Mouse (Mus musculus) heart, embryonic 14.5 days (tissue): ENCODE data around the gene Zfp36l1. TPM values are rescaled to one million over a fixed set of nuclear protein-coding genes. Genes with fewer than 3 reads are reported as not detected.

Experiments
- ATAC-seq: fragments of 200-750 bp; cut with Nextera tagmentation; 2 replicates; pipeline ENCODE4 v1.8.0; 2017; ENCODE audit warnings: low read depth, moderate TSS enrichment; ENCODE audit not compliant: insufficient number of reproducible peaks, insufficient read depth, low FRiP score
- H3K27ac ChIP-seq, 2 experiments: fragments of 200-500 bp in 1 of 2; fragments of 300-500 bp in 1 of 2; sonication (generic) in 1 of 2; replicated peaks in 1 of 2; 2 replicates each; pipeline ENCODE4 v1.5.1; 2012 to 2014; ENCODE audit warnings: low read depth in 2 of 2, low read length in 2 of 2, control low read depth in 1 of 2, mild to moderate bottlenecking in 1 of 2, mixed read lengths in 1 of 2; ENCODE audit not compliant: control insufficient read depth in 1 of 2, insufficient read depth in 1 of 2
- H3K27me3 ChIP-seq: fragments of 300-500 bp; sonication (generic); 2 replicates; pipeline ENCODE4 v1.6.1; 2014; ENCODE audit warnings: mild to moderate bottlenecking, low read length, control low read depth; ENCODE audit not compliant: control insufficient read depth, insufficient read depth
- H3K36me3 ChIP-seq: fragments of 300-500 bp; sonication (generic); 2 replicates; pipeline ENCODE4 v1.6.1; 2014; ENCODE audit warnings: mild to moderate bottlenecking, control low read depth, low read length, mixed read lengths; ENCODE audit not compliant: control insufficient read depth, insufficient read depth
- H3K4me1 ChIP-seq, 2 experiments: fragments of 200-500 bp in 1 of 2; fragments of 300-500 bp in 1 of 2; sonication (generic) in 1 of 2; 2 replicates each; pipeline ENCODE4 v1.6.1; 2012 to 2014; ENCODE audit warnings: low read length in 2 of 2, control low read depth in 1 of 2, mixed read lengths in 1 of 2; ENCODE audit not compliant: control insufficient read depth in 2 of 2, insufficient read depth in 2 of 2
- H3K4me2 ChIP-seq: fragments of 300-500 bp; sonication (generic); 2 replicates; pipeline ENCODE4 v1.6.1; 2014; ENCODE audit warnings: mild to moderate bottlenecking, low read length
- H3K4me3 ChIP-seq, 2 experiments: fragments of 200-500 bp in 1 of 2; fragments of 300-500 bp in 1 of 2; sonication (generic) in 1 of 2; 2 replicates each; pipeline ENCODE4 v1.5.1; 2012 to 2014; ENCODE audit warnings: low read length in 2 of 2, mild to moderate bottlenecking in 2 of 2, control low read depth in 1 of 2, low read depth in 1 of 2, moderate library complexity in 1 of 2; ENCODE audit not compliant: control insufficient read depth in 1 of 2, insufficient read depth in 1 of 2
- H3K9ac ChIP-seq: fragments of 300-500 bp; sonication (generic); 2 replicates; pipeline ENCODE4 v1.6.1; 2014; ENCODE audit warnings: mild to moderate bottlenecking, low read length
- H3K9me3 ChIP-seq: fragments of 300-500 bp; sonication (generic); 2 replicates; pipeline ENCODE4 v1.6.1; 2016; ENCODE audit warnings: low read length, control low read depth; ENCODE audit not compliant: control insufficient read depth
- WGBS: fragments of 180-500 bp; shearing (Covaris S2); extraction: QIAGEN DNeasy Blood & Tissue Kit; methylation state at CpG from one replicate; pipeline ENCODE4 v1.1.7; 2014; 5-methylcytosine and 5-hydroxymethylcytosine counted together
- polyA plus RNA-seq: library from polyadenylated mRNA; unstranded; fragments of >200 nt; fragmentation: Nextera tagmentation; extraction: Ambion mirVana; gene quantifications from 2 replicates; pipeline ENCODE4 v1.2.1, GENCODE M21; 2014

The Zfp36l1 gene
- polyA plus RNA-seq, 1 experiment from 2014 or later: 125 TPM

- ATAC-seq: no peak
- Histone ChIP-seq H3K4me1 (peaks cover 3 to 22% of the 10 kb centered on the region in 2 experiments), H3K27ac (no peak overlapping the region; a peak in 1 of 4 replicates), H3K9me3 (no peaks in the 10 kb centered on the region), H3K4me2 (no peak overlapping the region), H3K9ac (no peak overlapping the region), H3K4me3 (no peak overlapping the region), H3K27me3 (no peaks in the 10 kb centered on the region), H3K36me3 (peaks cover 37% of the 10 kb centered on the region)
- 88% methylated on average over 3 of the region's 3 CpGs for WGBS
Measured at GRCm38 (mm10) chr12:80106896-80107667, 5.7 kb downstream of the Zfp36l1 start.

- WGBS: 87% methylated on average over 4 of the region's 4 CpGs
- Histone ChIP-seq H3K9ac (no peak overlapping the region), H3K4me3 (no peak overlapping the region), H3K4me1 (peaks cover 3 to 22% of the 10 kb centered on the region in 2 experiments), H3K27me3 (no peaks in the 10 kb centered on the region), H3K9me3 (no peaks in the 10 kb centered on the region), H3K27ac (0 out of 4 replicates have a peak overlapping the region, but pooled peaks of 1 of the 2 experiments have one; percentile 28), H3K36me3 (peaks cover 37% of the 10 kb centered on the region), H3K4me2 (no peak overlapping the region)
- ATAC-seq: no peak
Measured at GRCm38 (mm10) chr12:80106138-80106895, 6.5 kb downstream of the Zfp36l1 start.

GRCm38 (mm10) chr12:80103521-80103973 lies 9.3 kb downstream of the Zfp36l1 start:
- H3K4me1 ChIP-seq: peaks cover 0 to 7% of the 10 kb centered on the region in 2 experiments; a peak in 3 of 4 replicates
- no peak overlapping the region for H3K4me2 ChIP-seq
- H3K36me3 ChIP-seq: peaks cover 18% of the 10 kb centered on the region
- ATAC-seq: no peak; the same call in 1 of the 2 replicates
- H3K27me3 ChIP-seq: no peaks in the 10 kb centered on the region
- H3K9me3 ChIP-seq: no peaks in the 10 kb centered on the region
- H3K4me3 ChIP-seq: no peak overlapping the region
- WGBS: 39% methylated on average over 5 of the region's 5 CpGs
- peak overlapping the region in 1 of 2 experiments; percentile 35; a peak in 1 of 4 replicates for H3K27ac ChIP-seq
- H3K9ac ChIP-seq: no peak overlapping the region

GRCm38 (mm10) chr12:80103089-80103488 lies 9.7 kb downstream of the Zfp36l1 start:
- 0 out of 4 replicates have a peak overlapping the region, but pooled peaks of 1 of the 2 experiments have one; percentile 35 for H3K27ac ChIP-seq
- no peak overlapping the region for H3K4me3 ChIP-seq
- no peak overlapping the region for H3K4me2 ChIP-seq
- H3K27me3 ChIP-seq: no peaks in the 10 kb centered on the region
- peaks cover 0 to 7% of the 10 kb centered on the region in 2 experiments; a peak in 3 of 4 replicates for H3K4me1 ChIP-seq
- no peak overlapping the region for H3K9ac ChIP-seq
- no peaks in the 10 kb centered on the region for H3K9me3 ChIP-seq
- 48% methylated on average over 4 of the region's 4 CpGs for WGBS
- ATAC-seq: no peak
- peaks cover 15% of the 10 kb centered on the region for H3K36me3 ChIP-seq

- Histone ChIP-seq H3K4me3 (no peak overlapping the region), H3K9ac (no peak overlapping the region), H3K36me3 (no peaks in the 10 kb centered on the region), H3K4me1 (peaks cover 2 to 11% of the 10 kb centered on the region in 2 experiments; a peak in 3 of 4 replicates), H3K4me2 (no peak overlapping the region), H3K9me3 (no peaks in the 10 kb centered on the region), H3K27me3 (no peaks in the 10 kb centered on the region), H3K27ac (no peak overlapping the region)
- no peak for ATAC-seq
- WGBS: 83% methylated on average over 1 of the region's 1 CpGs
Measured at GRCm38 (mm10) chr12:80098825-80099224, 14.0 kb downstream of the Zfp36l1 start.

- Histone ChIP-seq H3K4me2 (no peak overlapping the region), H3K9ac (no peak overlapping the region), H3K9me3 (no peaks in the 10 kb centered on the region), H3K27me3 (no peaks in the 10 kb centered on the region), H3K27ac (no peak overlapping the region), H3K4me1 (peaks cover 2 to 12% of the 10 kb centered on the region in 2 experiments; a peak in 3 of 4 replicates), H3K36me3 (no peaks in the 10 kb centered on the region), H3K4me3 (no peak overlapping the region)
- no peak for ATAC-seq
- WGBS: 65% methylated on average over 6 of the region's 6 CpGs
Measured at GRCm38 (mm10) chr12:80096734-80097133, 16.1 kb downstream of the Zfp36l1 start.

- Histone ChIP-seq H3K36me3 (no peaks in the 10 kb centered on the region), H3K4me3 (no peak overlapping the region), H3K9me3 (no peaks in the 10 kb centered on the region), H3K4me1 (peaks cover 9 to 21% of the 10 kb centered on the region in 2 experiments), H3K4me2 (no peak overlapping the region), H3K27ac (no peak overlapping the region), H3K9ac (no peak overlapping the region), H3K27me3 (no peaks in the 10 kb centered on the region)
- ATAC-seq: no peak
Measured at GRCm38 (mm10) chr12:80092787-80093186, 20.0 kb downstream of the Zfp36l1 start.
